Mouse (Mus musculus) Muller cell, postnatal 12 days (primary cell): ENCODE data around the gene Acsm1.
"Not testable (repeated sequence)": the region's sequence is repeated elsewhere in the genome, so short reads cannot be mapped to it uniquely, and the experiment has no call there.

Source experiments
- DNase-seq: peaks from one replicate; pipeline ENCODE4 v3.0.0-alpha.2; 2015; ENCODE audit errors: inconsistent ontology term

Acsm1 gene

DNA sequence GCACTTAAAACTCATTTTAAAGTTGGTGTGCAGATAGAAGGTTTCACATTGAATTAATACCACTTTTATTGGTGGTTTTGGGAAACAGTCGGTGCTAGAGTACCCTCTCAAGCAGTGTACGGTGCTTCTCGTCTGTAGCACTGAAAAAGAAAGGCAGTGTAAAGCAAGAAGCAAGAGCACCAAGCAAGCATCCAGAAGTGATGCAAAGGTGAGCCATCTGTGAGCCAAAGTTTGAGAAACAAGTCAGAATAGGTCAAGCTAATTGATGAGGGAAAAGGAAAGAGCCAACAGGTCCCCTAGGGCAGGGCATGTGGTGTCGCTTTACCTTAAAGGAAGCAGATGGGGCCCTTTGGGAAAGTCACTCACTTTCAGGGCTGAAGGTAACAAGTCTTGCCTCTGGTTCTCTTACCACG lies at the start of gene Acsm1:
TSS of gene Acsm1 (plus strand) at position 363 of the 413 bp plus-strand sequence.
- DNase-seq = no peak

DNA sequence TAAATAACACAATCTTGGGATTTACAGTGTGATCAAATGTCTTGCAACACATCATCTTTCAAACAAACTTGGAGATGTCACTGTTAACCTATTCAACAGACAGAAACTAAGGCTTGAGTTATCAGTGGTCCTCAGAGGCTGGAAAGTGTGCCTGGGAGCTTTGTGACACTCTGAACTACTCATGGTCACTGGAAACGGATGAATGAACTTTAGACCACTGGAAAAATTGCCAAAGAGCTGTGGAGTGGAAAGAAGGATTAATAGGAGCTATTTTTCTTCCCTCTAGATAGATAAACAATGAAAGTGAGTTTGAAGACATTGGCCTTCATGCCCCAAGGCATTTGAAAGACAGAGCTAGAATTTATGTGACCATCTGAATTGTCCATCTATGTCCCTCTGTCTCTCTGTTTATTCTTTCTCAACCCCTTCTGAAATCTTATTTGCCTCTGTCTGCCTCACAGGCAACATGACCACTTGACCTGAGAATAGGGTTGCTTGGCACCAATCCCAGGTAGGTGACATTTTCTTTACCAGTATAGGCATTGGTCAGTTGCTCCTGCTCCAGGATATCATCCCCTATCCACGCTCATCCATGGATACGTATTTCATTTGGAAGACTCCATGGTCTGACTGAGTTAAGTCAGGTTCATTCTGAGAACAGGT lies 46.9 kb upstream of the Acsm1 start:
- no peak for DNase-seq

DNA sequence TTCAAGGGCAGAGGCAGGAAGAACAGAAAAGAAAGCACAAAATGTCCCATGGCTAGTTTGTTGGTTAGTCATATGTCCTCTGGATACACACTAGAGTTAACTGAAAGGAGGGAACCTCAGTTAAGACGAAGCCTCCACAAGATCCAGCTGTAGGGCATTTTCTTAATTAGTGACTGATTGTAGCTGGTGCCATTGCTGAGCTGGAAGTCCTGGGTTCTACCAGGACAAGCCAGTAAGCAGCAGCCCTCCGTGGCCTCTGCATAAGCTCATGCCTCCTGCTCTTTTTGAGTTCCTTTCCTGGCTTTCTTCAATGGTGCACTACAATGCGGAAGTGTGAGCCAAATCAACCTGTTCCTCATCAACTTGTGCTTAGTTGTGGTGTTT lies 46.4 kb upstream of the Acsm1 start:
- DNase-seq = no peak

DNA sequence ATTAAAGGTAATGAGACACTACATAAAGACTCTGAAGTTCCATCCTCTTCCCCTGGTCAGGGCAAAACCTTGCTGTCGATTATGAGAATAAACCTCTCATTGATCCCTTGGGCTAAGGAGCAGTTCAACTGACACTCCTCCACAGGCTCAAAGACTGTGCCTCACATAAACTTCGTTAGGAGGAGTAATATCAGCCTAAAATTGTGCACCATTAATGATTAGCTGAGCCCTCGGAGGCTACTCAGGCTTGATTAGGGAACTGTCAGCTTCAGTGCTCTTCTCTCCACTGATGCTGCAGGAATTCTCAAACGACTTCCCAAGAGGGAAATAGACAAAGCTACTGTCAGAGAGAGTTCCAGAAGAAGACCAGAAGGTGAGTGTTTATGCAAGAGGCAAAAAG lies 45.4 kb upstream of the Acsm1 start:
- no peak for DNase-seq

DNA sequence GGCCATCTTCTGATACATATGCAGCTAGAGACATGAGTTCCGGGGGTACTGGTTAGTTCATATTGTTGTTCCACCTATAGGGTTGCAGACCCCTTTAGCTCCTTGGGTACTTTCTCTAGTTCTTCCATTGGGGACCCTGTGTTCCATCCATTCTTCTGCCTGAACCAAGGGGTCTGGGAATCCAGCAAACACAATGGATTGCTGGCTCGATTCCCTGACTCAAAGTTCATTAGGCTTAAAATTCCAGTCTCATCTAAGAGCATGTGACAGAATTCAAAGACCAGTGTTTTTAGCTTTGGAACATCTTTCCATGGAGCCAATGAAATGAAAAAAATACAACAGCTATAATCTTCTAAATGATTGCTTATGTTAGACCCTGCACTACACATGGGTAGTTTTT lies 44.4 kb upstream of the Acsm1 start:
- not testable (repeated sequence) for DNase-seq

DNA sequence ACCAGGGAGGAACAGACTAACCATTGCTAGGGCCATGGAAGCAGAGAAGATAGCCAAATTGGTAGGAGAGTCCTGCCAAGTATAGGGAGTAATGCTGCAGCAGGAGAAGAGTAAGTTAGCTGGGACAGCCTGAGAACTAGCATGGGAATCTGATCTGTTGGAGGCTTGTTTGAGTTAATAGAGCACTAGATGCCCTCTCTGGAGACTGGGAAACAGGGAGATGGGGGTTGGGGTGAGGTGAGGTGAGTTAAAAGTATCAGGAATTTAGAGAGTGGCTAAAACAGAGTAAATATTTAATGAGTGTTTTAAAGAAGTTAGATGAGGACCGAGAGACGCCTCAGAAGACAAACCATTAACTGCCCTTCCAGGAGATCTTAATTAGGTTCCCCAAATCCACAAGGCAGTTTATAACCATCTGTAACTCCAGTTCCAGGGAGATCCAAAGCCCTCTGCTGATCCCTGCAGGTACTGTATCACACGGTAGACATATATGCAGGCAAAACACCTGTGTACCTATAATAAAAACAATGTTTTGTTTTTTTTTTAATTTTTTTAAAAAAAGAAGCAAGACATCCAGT lies 12.2 kb upstream of the Acsm1 start:
- DNase-seq = no peak

DNA sequence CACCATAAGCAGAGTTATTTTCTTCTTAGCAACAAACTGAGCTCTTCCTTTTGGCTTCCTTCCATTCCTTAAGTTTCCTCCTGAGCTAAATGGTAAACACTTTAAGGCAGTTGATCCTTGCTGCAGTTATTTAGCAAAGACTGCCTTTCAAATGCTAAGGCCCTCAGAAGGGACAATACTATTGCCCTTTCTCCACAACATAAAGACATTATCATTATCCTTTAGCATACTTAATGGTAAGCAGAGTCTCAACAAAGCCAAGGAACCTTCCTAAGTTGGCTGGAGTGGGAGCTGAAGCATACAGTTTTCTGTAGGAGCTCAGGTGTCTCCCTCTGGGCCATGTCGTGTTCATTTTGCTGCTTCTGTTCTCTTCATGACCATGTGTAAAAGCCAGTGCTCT lies 11.5 kb upstream of the Acsm1 start:
- no peak for DNase-seq

DNA sequence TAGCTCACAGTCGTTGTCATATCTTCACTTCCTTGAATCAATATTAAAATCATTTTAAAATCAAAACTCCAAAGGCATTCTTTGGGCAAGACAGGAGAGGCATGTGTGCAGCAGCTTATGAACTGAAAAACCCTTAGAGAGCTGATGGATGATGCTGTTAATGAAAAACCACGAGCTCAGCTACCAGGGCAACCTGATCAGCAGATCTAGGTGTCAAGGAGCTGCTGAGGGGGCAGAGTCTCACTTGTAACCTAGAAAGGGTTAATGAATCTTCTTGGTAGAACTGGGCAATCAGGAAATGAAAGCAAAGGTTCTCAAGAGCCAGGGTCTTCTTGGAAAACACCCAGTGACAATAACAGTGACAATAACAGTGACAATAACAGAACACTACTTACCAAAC lies 10.3 kb upstream of the Acsm1 start:
- no peak for DNase-seq

DNA sequence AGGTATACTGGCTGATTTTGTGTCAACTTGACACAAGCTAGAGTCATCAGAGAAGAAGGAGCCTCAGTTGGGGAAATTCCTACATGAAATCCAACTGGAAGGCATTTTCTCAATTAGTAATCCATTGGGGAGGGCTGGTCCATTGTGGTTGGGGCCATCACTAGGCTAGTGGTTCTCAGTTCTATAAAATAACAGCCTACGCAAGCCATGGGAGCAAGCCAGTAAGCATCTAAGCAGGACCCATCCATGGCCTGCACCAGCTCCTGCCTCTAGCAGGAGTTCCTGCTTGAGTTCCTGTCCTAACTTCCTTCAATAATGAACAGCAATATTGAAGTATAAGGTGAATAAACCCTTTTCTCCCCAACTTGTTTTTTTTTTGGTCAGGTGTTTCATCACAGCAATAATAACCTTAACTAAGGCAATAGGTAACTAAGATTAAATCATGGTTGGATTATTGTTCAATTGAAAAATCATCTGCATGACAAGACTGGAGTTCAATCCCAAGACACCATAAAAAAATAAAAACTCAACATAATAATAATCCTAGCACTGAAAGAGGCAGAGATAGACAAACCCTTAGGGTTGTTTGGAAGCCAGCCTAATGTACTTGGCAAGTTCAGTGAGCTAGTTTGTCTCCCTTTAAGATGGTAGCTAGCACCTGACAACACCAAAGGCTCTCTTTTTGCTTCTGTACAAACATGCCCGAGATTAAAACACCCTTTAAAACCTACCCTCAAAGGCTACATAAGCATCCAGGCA lies 5.5 kb upstream of the Acsm1 start:
- DNase-seq = no peak

DNA sequence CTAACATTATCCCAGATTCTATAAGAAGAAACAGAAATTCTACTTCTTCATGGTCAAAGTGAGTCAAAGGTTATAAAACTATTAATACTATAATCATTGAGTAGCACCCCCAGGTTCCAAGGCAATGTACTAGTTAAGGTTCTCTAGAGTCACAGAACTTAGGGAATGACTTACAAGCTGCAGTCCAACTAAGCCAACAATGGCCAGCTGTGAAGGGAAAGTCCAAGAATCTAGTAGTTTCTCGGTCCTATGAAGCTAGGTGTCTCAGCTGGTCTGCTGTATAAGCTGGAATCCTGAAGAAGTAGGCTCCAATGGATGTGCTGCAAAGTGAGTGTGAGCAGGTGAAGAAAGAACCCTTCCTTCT lies 4.9 kb upstream of the Acsm1 start:
- DNase-seq = no peak

DNA sequence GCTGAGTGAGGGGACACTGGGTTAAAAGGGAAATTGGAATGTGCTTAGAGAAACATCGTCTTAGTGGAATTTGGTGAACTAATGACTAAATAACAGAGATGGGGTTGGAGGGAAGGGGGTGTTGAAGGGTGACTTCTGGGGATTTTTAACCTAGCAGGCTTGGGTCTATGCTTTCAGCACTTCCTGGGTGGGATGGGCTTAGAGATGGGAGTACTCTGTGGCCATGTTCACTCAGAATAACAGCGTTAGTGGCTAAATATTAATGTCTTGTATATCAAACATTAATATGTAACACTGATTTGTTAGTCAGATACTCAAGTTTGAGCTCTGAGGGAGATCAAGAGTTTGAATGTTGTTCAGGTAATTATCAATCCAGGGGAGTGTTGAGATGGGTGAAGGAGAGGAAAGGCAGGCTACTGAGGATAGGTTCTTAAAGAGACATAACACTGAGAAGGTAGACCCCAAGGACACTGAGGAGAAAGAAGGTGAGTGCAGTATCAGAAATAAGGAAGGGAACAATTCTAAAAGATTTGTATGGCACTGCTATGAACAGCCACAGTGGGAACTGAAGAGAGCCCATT lies 1.8 kb upstream of the Acsm1 start:
- DNase-seq = no peak

DNA sequence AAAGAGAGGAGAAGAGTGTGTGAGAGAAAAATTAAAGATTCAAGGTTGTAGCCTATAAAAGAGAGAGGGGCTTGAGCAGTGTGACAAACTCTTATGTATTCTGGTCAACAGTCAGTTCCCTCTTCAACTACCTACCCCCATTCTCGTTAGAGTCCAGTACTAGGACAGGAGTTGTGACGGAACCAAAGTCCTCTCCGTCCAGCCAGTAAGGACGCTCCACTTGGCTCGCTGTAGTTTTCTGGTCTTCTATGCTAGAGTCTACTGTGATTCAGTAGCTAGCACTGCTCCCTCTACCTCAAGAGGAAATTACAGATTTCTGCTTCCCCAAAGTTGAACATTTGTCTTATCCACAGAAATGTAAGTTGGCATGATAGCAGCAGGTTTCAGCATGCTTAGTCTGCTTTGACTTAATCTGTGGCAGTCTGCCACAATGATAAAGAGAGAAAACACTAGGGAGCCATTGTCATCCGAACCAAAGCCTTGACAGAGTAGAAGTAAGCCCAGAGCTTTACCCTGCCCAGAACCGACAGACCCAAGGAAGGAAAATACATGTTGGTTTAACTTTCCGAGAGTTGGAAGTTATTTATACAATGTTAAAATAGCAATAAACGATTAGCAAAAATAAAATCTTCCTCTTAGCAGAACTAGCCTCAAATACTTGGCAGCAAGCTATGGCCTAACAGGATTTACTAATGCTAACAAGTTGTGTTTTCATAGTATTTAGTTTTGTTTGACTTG lies 731 bp upstream of the Acsm1 start:
- no peak for DNase-seq

DNA sequence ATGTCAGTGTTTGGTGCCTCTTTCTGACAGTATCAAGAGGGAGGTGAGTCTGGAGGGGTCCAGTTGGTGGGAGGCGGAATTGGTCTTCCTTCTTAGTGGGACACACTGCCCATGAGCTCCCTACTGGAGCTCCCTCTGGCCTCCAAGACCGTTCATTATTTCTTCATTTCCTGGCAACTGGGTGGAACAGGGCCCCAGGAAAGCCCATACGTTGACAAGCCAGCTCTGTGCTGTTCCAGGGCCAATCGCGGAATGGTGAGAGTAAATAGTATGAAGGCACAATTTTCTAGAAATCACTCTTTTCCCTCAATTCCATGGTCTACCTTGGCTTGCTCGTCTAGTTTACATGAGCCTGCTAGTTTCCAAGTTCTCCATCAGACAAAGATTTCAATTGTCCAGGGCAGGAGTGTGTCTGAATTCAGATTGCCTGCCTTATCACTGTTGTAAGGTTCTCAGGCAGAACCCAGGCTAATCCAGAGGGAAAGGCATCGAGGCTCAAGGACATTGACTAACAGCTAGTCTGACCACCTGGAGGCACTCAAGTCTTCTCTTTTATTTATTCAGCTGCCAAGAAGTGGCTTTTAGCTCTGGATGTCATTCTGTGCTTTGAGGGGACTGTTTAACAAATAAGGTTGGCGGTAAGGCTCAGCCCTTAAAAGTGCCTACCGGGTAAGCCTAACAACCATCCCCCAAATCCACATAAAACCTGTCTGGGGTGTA lies 1.1 kb downstream of the Acsm1 start:
- no peak for DNase-seq

DNA sequence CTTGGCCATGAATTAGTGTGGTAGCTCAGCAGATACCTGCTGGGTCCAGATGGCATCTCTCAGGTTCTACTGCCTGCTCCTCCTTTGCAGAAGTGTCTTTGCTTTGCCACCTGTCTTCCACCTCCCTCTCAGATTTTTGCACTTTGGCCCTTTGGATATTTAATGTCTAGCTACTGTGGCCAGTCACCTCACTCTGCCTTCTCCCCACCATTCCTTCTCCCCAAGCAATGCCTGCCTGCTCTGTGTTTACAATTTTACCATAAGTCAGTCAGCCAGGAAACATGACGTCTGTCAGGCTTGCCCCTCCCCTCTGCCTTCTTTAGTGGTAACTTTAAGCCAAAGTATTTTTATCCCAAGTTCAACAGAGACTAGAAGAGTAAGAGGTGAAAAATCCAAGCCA lies 9.7 kb downstream of the Acsm1 start:
- no peak for DNase-seq

DNA sequence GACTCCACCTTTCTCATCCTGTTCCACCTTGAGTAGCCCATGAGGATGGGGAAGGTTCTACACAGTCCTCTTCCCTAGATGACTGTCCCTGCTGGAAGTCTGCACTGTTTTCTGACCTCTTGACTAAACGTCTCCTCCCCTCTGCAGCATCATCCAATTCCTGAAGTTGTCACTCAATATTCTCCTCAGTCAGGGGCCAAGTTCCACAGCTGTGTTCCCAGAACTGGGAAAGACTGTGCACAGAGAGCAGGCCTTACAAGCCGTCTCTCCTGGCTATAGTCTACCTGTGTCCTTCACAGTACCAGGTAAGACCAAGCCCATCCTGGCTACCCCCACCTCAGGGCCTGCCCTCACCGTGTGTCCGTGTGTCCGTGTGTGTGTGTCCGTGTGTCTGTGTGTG lies 10.8 kb downstream of the Acsm1 start:
- no peak for DNase-seq

DNA sequence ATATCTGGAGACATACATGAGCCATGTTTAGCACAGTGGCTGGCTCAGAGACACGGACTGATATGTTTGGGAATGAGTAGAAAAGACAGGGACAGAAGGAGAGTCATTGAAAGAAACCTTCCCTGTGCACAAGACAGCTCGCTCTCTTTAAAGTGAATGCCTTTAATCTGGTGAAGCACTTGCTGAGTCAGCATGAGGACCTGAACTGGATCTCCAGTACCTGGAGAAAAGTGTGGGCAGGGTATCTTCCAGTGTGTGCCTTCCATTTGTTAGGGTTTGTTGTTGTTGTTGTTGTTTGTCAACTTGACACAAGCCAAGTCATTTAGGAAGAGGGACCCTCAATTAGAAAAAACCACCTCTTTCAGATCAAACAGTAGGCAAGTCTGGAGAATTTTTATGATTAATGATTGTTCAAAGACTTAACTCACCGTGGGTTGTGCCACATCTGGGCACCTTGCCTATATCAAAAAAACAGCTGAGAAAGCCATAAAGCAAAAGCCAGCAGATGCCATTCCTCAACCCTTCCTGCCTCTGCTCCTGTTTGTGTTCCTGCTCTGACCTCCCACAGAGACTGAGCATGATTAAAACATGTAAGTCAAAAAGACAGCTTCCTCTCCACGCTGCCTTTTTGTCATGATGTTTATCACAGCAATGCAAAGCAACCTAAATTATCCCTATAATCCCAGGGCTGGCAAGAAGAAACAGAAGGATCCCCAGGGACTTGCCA lies 11.5 kb downstream of the Acsm1 start:
- DNase-seq = no peak

DNA sequence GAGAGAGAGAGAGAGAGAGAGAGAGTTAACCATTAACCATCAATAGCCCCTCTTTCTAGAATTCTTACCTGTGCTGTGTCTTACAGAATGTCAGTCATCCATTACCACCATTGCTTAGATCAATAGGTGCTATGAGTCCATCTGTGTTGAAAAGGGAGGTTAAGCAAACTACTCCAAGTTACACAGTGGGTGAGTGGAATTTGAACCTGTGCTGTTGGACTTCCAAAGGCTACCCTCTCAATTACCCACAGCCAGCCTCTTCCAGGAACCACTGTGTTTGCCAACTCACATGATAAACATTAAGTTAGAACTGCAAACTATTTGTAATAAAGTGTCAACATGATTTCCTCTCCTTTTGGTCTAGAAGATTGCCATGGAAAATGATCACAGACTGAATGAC lies 13.3 kb downstream of the Acsm1 start:
- DNase-seq = no peak

DNA sequence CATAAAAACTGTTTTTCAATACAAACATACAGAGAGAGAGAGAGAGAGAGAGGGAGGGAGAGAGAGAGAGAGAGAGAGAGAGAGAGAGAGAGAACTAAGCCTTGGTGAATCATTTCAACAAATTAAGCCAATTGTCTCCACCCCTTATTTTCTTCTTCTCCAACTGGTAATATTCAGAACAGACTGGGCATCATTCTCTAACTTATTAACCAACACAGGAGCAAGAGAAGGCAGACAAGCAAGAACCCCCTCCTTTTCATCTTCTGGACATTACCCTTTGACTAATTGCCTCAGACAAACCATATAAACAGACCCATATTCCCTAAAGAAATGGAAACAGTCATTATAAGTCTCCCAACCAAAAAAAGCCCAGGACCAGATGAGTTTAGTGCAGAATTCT lies 31.9 kb downstream of the Acsm1 start:
- DNase-seq = no peak

DNA sequence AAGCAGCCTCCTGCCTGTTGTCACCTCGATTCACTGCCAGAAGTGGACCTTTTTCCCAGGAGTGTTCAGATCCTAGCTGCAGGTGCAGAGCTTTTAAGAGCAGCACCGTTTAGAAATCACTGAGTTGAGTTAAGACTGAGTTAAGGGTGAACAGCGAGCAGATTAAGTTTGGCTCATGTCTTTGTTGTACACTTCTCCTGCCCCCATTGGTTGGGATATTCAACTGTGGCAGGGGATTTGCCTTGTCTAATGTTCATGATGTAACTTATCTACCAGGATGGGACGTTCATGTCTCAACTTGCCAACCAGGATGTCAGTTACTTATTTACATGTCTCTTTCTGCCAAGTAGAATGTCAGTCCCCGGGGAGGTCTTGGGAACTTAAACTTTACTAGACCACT lies 35.5 kb downstream of the Acsm1 start:
- no peak for DNase-seq

DNA sequence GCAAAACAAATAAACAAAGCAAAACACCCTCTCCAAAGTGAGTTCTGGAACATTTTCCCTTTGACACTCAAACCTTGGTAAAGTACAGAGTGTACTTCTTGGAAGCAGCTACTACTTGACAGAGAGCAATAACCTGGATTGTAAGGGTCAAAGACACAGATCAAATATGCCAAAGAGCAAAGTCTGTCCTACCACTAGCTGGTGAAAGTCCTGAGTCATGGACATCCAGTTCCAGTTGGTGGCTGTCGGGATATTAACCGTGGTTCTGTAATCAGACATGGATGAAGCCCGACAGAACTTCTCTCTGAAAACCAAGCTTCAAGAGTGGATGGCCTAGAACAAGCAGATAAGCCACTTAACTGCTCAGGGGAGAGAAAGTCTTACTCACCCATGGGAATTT lies 61.1 kb downstream of the Acsm1 start:
- no peak for DNase-seq

DNA sequence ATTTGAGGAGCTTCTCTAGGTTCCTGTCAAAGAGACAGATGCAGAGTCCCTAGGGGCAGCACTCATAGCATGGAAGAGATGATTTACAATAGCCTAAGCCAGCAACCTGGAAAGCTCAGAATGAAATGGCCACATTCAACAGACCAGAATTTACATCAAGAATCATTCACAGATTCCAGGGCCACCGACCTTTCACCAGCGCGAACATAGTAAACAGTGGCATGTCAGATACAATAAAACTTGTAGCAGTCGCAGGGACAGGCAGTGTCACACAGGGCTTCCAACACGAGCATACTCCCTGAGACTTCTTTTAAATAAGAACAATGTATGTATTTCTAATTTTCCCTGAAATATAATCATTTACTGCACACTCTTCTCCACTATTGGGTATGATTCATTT lies 63.6 kb downstream of the Acsm1 start:
- no peak for DNase-seq
